Mouse (Mus musculus): ENCODE measurements around the gene Tmem87a.

Tmem87a gene

DNA sequence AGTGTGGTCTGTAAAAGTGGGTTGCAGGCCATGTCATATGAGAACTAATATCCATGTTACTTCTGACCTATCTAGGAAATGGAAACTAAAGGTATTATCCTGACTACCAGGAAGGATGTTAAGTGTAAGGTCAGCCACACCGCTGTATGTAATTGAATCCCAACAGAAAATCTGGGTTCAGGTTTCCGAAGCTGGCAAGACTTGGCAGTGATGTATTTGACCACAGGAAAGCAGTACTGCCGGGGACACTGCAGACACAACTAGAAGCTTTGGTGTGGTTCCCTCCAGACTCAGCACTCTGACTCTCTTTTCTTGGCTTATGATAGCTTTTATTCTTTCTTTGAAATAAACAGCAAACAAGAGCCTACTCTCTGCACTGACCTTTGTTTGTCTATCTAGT lies 37.4 kb downstream of the Tmem87a start:
- CTCF ChIA-PET, result no interaction called here

DNA sequence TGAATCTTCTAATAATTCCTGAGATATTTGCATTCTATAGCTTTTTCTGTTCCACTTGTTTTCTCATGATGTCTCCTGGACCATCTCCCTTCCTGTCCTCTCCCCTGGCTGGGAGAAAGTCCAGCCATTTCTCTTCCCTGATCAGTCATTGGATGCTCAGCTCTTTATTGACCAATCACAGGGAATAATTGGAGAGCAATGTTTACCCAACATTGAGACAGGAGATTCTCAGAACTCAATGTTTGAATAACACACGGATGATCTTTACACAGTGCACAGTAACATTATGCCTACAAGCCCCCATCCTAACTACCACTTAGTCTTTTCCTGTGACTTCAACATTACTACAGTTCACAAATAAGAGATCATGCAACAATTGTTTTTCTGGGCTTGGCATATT lies 43.5 kb downstream of the Tmem87a start:
- CTCF ChIA-PET, result no interaction called here

DNA sequence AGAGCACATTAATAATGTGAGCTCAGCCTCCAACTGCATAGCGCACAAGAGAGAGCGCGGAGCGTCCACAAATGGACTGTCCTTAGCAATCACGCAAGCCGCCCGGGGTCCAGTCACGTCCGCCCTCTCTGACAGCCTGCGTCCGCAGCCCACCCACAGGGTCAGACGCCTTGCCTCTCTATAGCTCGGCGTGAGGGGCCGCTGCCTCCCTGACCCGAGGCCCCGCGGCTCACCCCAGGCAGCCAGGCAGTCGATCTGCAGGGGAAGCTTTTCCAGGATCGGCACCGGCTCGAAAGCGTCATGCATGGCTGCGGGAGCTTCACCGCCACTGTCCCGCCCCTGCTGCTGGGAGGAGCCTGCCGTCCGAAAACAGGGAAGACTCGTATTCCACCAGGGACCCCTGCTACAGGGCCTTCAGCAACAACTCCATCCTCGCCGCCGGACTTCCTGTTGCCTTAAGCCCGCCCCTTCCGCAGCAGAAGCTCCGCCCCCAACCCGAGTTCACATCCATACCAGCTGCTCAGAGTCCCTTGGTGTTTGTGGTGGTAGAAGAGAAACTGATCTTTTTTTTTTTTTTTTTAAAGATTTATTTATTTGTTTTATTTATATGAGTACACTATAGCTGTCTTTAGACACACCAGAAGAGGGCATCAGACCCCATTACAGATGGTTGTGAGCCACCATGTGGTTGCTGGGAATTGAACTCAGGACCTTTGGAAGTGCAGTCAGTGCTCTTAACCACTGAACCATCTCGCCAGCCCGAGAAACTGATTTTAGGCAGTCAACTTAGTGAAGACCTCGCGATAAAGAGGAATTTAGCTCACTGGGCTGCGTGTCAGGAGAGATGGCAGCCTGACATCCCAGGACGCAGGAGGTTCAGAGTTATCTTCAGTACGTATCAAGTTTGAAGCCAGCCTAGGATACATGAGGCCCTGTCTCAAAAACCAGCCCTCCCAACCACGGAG lies 50.9 kb downstream of the Tmem87a start, which contains the start of gene Vps39:
TSS of gene Vps39 (minus strand) at position 456 of the 965 bp plus-strand sequence.
- CTCF ChIA-PET, result interaction anchor here (0.5 to 0.6 kb wide), 3 partner anchors 15 to 706 kb away, joined by 3 to 6 read pairs (median 5); no protein-coding TSS in a partner anchor

DNA sequence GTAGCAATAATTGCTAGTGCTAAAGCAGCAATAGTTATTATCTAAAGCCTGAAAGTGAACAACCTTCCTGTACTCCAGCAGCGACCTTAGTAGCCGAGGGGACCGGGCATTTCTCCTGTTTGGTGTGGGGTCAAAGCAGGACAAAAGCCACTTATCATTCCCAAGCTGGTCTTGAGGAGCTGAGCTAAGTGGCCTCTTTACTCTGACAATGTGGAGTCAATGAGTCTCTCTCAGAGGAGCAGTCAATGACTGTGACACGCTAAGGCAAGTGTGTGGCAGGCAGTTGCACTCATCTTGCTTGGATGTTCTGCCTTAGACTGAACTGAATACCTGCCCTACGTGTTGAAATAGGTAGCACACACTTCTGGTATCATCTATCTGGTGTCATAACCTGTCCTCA lies 52.6 kb downstream of the Tmem87a start:
- CTCF ChIA-PET, result no interaction called here

DNA sequence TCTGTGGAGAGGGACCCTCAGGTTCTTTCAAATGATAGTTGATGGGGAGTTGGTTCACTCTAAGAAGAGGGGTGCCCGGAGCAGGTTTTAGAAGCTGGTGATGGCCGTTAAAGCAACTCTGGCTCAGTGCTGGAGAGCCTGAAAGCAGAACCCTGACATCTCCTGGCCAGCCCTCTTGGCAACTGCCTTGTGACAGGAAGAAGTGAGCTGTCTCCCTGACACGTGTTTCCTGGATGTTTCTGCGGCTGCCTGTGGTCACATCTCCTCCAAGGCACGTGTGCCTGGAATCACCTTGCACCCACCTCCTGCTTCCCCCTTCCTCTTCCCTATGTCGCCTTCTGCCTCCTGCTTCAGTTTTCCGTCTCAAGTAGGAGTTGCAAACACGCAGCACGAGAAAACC lies 55.8 kb downstream of the Tmem87a start:
- CTCF ChIA-PET, result no interaction called here

DNA sequence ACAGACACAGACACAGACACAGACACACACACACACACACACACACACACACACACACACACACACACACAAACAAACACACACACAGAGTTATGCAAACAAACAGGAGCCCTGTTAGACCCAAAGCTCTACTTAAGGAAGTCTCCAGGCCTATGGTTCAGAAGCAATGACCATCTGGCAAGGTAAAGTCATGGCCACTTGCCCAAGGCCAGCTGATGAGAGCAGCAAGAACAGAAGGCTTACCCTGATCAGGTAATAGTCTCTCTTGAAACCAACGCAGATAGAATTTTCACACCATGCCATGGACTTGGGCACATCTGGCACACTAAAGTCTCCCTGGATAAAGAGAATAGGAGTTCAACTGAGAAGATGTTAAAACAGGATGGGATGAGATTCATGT lies 62.2 kb downstream of the Tmem87a start:
- CTCF ChIA-PET, result no interaction called here

DNA sequence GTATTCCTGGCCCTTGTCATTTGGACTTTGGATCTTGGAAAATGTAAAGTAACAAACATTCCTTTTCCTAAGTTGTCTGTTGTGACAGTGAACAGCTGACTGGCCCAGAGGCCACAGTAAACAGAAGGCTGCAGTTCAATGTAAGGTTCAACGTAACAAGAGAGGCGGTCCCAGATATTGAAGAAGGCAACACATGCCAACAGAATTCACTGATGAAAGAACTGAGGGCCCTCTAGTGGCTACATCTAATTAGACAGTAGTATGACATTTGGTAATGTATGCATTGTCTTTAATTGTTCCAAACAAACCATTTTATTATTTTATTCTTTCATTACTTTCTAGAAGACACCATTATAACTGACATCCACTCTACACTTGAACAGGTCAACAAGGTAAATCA lies 66.0 kb downstream of the Tmem87a start:
- CTCF ChIA-PET, result no interaction called here

DNA sequence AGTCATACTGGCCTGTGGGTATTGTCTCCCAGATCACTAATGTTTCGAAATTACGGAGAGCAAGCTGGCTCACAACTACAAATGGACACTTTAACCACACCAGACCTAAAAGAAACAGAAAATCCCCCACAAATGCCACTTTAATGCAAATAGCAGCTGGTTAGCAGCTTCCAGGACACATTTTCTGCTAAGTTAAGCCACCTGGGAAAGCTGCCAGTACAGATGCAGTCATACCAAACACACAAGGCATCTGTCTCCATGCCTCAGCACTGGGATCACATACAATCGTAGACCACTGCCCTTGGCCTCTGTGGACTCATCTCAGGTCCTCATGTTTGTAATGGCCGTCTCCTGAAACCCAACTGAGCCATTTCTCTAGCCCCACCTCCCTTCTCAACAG lies 72.3 kb downstream of the Tmem87a start:
- CTCF ChIA-PET, result no interaction called here

DNA sequence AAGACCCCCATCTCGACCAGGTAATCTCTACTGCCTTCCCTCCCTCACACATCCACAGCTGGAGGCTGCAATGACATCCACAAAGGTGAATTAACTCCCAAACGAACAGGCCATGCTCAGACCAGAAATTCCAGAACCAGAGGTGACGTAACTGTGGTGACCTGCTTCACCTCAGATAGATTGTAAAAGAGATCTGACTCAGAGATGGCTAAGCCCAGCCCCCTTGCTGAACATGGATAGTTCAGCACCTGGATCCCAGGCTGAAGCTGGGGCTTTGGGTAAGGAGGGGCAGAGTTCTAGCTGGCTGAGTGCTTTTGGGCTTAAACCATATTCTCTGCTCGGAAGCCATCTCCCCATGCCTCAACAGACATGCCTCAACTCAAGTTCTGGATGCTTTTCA lies 88.8 kb downstream of the Tmem87a start:
- CTCF ChIA-PET, result no interaction called here

DNA sequence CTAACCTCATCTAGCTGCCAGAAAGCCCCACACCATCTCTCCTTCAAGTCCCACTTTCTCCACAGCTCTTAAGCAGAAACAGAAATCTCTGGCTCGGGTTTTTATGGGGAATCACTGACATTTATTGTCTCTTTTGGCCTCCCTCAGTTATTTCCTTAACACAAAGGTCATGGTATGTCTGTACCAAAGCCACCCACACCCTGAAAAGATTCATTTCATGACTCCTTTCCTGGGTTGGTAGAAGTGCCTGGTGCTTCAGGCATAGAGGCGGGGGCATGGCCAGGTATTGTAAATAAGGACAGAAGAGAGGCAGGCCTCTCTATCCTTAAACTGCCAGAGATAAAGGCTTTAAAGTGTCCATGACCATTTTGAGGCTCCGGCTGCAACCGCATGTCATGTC lies 89.4 kb downstream of the Tmem87a start:
- CTCF ChIA-PET, result no interaction called here

DNA sequence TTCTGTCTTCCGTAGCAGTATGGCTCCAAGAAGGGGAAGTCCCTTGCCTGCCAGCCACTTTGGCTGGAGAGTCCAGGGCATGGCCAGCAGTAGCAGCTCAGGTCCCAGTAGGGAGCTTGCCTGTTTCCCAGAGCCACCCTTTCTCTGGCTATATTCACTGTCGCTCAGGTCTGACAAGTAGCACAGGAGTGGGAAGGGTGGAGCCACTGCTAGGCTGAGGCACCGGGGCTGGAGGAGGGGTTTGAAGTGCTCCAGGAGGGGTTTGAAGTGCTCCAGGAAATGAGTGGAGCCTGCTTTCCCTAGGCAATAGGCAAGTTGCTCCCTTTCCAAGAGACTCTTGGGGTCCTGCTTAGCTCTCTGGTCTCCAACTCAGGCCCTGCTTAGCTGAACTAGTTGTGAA lies 89.9 kb downstream of the Tmem87a start, which contains the start of gene Pla2g4f:
TSS of gene Pla2g4f (minus strand) at position 190 of the 400 bp plus-strand sequence.
- CTCF ChIA-PET, result no interaction called here

DNA sequence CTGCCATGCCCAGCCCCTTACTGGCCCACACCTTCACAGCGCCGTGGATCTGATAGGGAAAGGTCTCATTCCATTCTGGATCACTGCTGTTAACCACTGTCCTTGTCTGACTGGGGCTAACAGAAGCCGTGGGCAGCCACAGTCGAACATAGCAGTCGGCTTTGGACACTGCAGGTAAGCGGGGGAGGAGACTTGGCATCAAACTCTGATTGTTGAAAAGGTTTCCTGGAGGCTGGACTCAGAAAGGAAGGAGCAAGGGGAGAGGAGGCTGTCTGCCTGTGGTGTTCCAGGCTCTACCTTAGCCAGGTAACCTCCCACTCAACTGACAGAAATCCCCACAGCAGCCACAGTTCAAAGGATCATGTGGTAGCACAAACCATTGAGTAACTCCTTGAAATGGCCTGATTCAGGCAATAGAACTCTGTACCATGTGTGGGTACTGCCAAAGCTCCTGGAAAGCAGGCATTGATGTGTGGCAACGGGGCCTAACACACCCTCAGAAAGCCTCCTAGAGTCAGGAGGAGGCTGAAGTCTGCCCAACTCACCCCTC lies 91.6 kb downstream of the Tmem87a start:
- CTCF ChIA-PET, result no interaction called here
